Mouse (Mus musculus) layer of hippocampus, adult 9-11 months (tissue): ENCODE data around the gene Elf3.
"Not testable (repeated sequence)": the region's sequence is repeated elsewhere in the genome, so short reads cannot be mapped to it uniquely, and the experiment has no call there.

ENCODE experiments used
- DNase-seq: peaks from one replicate; pipeline ENCODE4 v3.0.0; 2022

Elf3 gene

GRCm38 (mm10) chr1:135234771-135235170 lies 23.6 kb downstream of the Elf3 start:
- DNase-seq: no peak

- DNase-seq: no peak
These were observed 24.4 kb downstream of the Elf3 start for GRCm38 (mm10) chr1:135233961-135234360.

- DNase-seq: not testable (repeated sequence)
These were observed 26.5 kb downstream of the Elf3 start for GRCm38 (mm10) chr1:135231878-135232277.

GRCm38 (mm10) chr1:135227339-135227950 lies 30.9 kb downstream of the Elf3 start:
- no peak for DNase-seq

GRCm38 (mm10) chr1:135224981-135225604 lies 33.3 kb downstream of the Elf3 start:
- DNase-seq: no peak

- no peak for DNase-seq
These were observed 34.2 kb downstream of the Elf3 start for GRCm38 (mm10) chr1:135224147-135224546.

- DNase-seq: no peak
These were observed 40.6 kb downstream of the Elf3 start for GRCm38 (mm10) chr1:135217607-135218233.

- DNase-seq: no peak
These were observed 44.4 kb downstream of the Elf3 start for GRCm38 (mm10) chr1:135213772-135214640.

GRCm38 (mm10) chr1:135210421-135210820 lies 47.9 kb downstream of the Elf3 start:
- no peak for DNase-seq

- DNase-seq: no peak
These were observed 49.7 kb downstream of the Elf3 start for GRCm38 (mm10) chr1:135208716-135209115.

- no peak for DNase-seq
These were observed 51.6 kb downstream of the Elf3 start for GRCm38 (mm10) chr1:135206586-135207339.

- no peak for DNase-seq
These were observed 53.1 kb downstream of the Elf3 start for GRCm38 (mm10) chr1:135205257-135205656.

- no peak for DNase-seq
These were observed 53.9 kb downstream of the Elf3 start for GRCm38 (mm10) chr1:135204196-135205126.
